In the genomic region with DNA sequence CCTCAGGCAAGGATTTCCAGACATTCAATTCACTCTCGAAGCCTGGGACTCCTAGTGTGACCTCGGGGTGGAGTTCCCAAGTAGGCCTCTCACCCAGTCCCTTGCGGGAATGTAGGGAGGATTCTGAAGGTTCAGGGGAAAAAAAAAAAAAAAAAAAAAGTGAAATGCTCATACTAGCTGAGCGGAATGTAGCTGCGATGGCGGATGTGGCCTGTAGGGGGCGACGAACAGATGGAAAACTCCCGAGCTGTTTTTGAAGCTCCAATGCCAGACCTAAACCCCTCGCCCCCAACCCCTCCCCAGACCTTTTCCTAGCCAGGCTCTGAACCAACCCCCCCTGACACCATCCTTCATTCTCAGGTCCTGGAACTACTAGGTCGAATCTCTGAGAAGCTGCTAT, we compare ENCODE assay signal across 9 mouse cellular contexts. TPM values are rescaled to one million over a fixed set of nuclear protein-coding genes. Genes with fewer than 3 reads are reported as not detected.
DNase-seq lines count a peak whose midpoint lies in the region; ATAC-seq and TF ChIP-seq lines count a peak whose summit lies in the region.
"Had no signal": no experiment of that assay in that cellular context is flagged by ENCODE, and none has a peak within 500 bp of the region (broad histone marks: within the 10 kb centered on the region; RNA-seq: fewer than 3 reads in every experiment).

No protein-coding gene starts in this region.

- peak in 1 of 2 experiments; percentile 51 for DNase-seq in layer of hippocampus, adult 2 months (ENCODE audit: low spot score in 2 of 2)
- no peak for DNase-seq in layer of hippocampus, adult 8-10 months (ENCODE audit: low spot score in 2 of 2)
- DNase-seq in MEL (ENCODE audit: low read depth, low spot score): peak; percentile 5
- DNase-seq in embryo, embryonic 11.5 days (ENCODE audit: low read depth, low spot score): peak; percentile 67
- peak; percentile 75 to 81 for DNase-seq in heart, postnatal 10 days
- DNase-seq in layer of hippocampus, postnatal 25 days (ENCODE audit: extremely low spot score in 1 of 2, low spot score in 1 of 2): peak; percentile 37 to 66
- peak; percentile 88 for DNase-seq in mesoderm, embryonic 11.5 days (ENCODE audit: low read depth, low spot score)

- no peaks in the 10 kb centered on the region for H3K9me3 ChIP-seq in MEL (replicated peaks; ENCODE audit: insufficient read depth, low read length)
- H3K9me3 ChIP-seq: neural tube, embryonic 12.5 days had no signal

- no peaks in the 10 kb centered on the region for H3K4me1 ChIP-seq in MEL (ENCODE audit: control insufficient read depth in 1 of 2, insufficient read depth in 2 of 2, low read length in 2 of 2)

- TF ChIP-seq EP300 in MEL (IDR thresholded peaks at IDR 0.05; ENCODE audit: low read depth in 1 of 2, low read length in 2 of 2): no peak

- no peaks in the 10 kb centered on the region for H3K27me3 ChIP-seq in MEL (ENCODE audit: control insufficient read depth in 1 of 2, insufficient read depth in 2 of 2, low read length in 2 of 2)

- TF ChIP-seq RAD21 in MEL (IDR thresholded peaks at IDR 0.05; ENCODE audit: low read depth, low read length): peak; percentile 3

- no peak overlapping the region for H3K9ac ChIP-seq in MEL (ENCODE audit: control insufficient read depth, low read depth, low read length, poor library complexity, severe bottlenecking)

- H3K36me3 ChIP-seq in MEL (ENCODE audit: control insufficient read depth in 1 of 2, insufficient read depth in 2 of 2, low read length in 2 of 2): no peaks in the 10 kb centered on the region
- H3K36me3 ChIP-seq: neural tube, embryonic 12.5 days had no signal

- peak; percentile 78 for TF ChIP-seq CTCF in layer of hippocampus, adult 2 months (conservative IDR thresholded peaks at IDR 0.05)
- TF ChIP-seq CTCF in MEL (IDR thresholded peaks at IDR 0.05 in 2 of 3, conservative IDR thresholded peaks at IDR 0.05 in 1 of 3; ENCODE audit: control insufficient read depth in 1 of 3, insufficient read depth in 1 of 3, low read depth in 2 of 3, low read length in 3 of 3, poor library complexity in 1 of 3, severe bottlenecking in 1 of 3): peak in 2 of 3 experiments; percentile 29 to 62; a peak in 4 of 6 replicates

- H3K27ac ChIP-seq in layer of hippocampus, adult 2 months: no peak overlapping the region
- H3K27ac ChIP-seq in MEL (ENCODE audit: control insufficient read depth, low read depth, low read length): no peak overlapping the region

- no peak for TF ChIP-seq POLR2A in MEL (IDR thresholded peaks at IDR 0.05; ENCODE audit: control insufficient read depth in 1 of 2, insufficient read depth in 1 of 2, low read depth in 1 of 2, low read length in 2 of 2, poor library complexity in 1 of 2)

- H3K79me2 ChIP-seq in MEL (ENCODE audit: control insufficient read depth, insufficient read depth, low read length, poor library complexity): no peaks in the 10 kb centered on the region

- intact Hi-C loops in heart, postnatal 10 days (cut with DNase I): loop anchor here (2.0 kb wide), 2 partner anchors 54 to 106 kb away; partner anchors contain the start of gene Alg6

- ATAC-seq in frontal cortex, adult (ENCODE audit: low TSS enrichment): no peak

- H3K4me3 ChIP-seq in layer of hippocampus, adult 2 months: no peak overlapping the region
- H3K4me3 ChIP-seq in MEL (ENCODE audit: control insufficient read depth in 1 of 2, insufficient read depth in 1 of 2, low read depth in 2 of 2, low read length in 2 of 2): no peak overlapping the region

TF ChIP-seq in MEL, 35 proteins besides CTCF, POLR2A, EP300 and RAD21:
- TF ChIP-seq ELF1 (IDR thresholded peaks at IDR 0.05; ENCODE audit: low read depth, low read length) (no peak), ZNF384 (IDR thresholded peaks at IDR 0.05; ENCODE audit: low read depth, low read length) (peak; percentile 59), MEF2A (IDR thresholded peaks at IDR 0.05; ENCODE audit: extremely low read depth, insufficient replicate concordance, low read depth, low read length, poor library complexity, severe bottlenecking) (no peak), SMC3 (IDR thresholded peaks at IDR 0.05; ENCODE audit: low read depth, low read length) (peak; percentile 9; the same call in 1 of the 2 replicates)

RNA-seq across cellular contexts. Expression of gene Foxd3, which starts 4.9 kb away (rescaled TPM):
- total RNA-seq in layer of hippocampus, adult 2 months (2021): not detected
- not detected for total RNA-seq in layer of hippocampus, adult 8-10 months (2022)
- total RNA-seq in MEL (2012; rRNA removed): not detected in 2 replicates
- not detected for polyA plus RNA-seq in MEL (2012; ENCODE audit: insufficient read depth in 1 of 2, insufficient read length in 2 of 2, low read depth in 1 of 2, low replicate concordance in 2 of 2, missing spikeins in 1 of 2)
- 1 to 10 TPM in 1 of 2 experiments, under 1 TPM in 1; 0.79 to 1.4 TPM for total RNA-seq in heart, postnatal 10 days (2021)
- total RNA-seq in layer of hippocampus, postnatal 25 days (2021): not detected

RNA-seq across cellular contexts. Expression of gene Alg6, which starts 54.5 kb away (rescaled TPM):
- 10 to 100 TPM; 12.5 TPM for total RNA-seq in layer of hippocampus, adult 2 months (2021)
- total RNA-seq in layer of hippocampus, adult 8-10 months (2022): 10 to 100 TPM in 3 of 4 experiments, 1 to 10 TPM in 1; 8.8 to 12.8 (median 12.1) TPM
- 12.2 and 16.4 TPM in 2 replicates for total RNA-seq in MEL (2012; rRNA removed)
- polyA plus RNA-seq in MEL (2012; ENCODE audit: insufficient read depth in 1 of 2, insufficient read length in 2 of 2, low read depth in 1 of 2, low replicate concordance in 2 of 2, missing spikeins in 1 of 2): 10 to 100 TPM in 1 of 2 experiments, not detected in 1; 15.0 TPM
- 1 to 10 TPM; 7.9 to 8.0 TPM for total RNA-seq in heart, postnatal 10 days (2021)
- 10 to 100 TPM; 10.1 to 13.3 TPM for total RNA-seq in layer of hippocampus, postnatal 25 days (2021)

Comparison
In these comparisons a context has a peak if more than half of its experiments do, and no peak if none do; other contexts are left out.
1. DNase-seq: peak in MEL (single experiment), embryo, embryonic 11.5 days (single experiment), heart, postnatal 10 days (2 of 2), layer of hippocampus, postnatal 25 days (2 of 2) and mesoderm, embryonic 11.5 days (single experiment); none in layer of hippocampus, adult 8-10 months (0 of 2).